Mouse (Mus musculus) neural tube, embryonic 10.5 days (tissue): ENCODE results near the gene Fat4.

Experiments used
- DNase-seq: peaks from one replicate; pipeline ENCODE4 v3.0.0-alpha.2; 2017; ENCODE audit warnings: low spot score; ENCODE audit errors: extremely low spot score

Fat4 gene

GRCm38 (mm10) chr3:38906832-38907231, 20.1 kb downstream of the Fat4 start:
- no peak for DNase-seq

DNA sequence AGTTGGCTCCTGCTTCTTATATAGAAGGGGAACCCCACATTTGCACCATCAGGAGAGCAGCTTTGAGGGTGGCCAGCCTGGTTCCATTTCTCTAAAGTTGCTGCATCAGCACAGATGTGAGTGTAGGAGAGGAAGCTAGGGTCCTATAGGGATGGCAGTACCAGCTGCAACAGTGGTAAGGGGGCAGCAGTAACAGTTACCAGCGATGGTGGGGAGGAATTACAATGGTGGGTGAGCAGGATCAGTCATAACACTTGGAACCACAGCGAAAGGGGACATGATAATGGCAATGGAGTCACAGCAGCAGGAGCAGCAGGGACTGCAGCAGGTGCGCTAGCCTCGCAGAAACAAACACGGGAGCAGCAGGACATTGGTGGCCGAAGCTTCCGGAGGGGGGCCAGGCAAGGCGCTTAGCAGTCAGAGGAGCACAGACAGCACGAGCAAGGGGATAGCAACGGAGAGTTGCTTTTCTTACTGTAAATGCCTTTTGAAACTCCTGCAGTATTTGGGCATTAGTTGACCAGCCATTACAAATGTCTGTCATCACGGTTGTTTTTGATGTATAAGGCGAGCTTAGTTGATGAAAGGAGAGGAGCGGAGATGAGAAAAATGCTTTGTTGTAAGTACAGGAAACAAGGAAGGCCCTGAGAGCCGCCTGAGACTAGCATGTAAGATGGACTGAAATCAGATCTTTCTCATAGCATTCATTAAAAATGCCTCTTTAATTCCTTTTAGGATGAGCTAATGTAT, 21.1 kb downstream of the Fat4 start:
- DNase-seq: no peak

DNA sequence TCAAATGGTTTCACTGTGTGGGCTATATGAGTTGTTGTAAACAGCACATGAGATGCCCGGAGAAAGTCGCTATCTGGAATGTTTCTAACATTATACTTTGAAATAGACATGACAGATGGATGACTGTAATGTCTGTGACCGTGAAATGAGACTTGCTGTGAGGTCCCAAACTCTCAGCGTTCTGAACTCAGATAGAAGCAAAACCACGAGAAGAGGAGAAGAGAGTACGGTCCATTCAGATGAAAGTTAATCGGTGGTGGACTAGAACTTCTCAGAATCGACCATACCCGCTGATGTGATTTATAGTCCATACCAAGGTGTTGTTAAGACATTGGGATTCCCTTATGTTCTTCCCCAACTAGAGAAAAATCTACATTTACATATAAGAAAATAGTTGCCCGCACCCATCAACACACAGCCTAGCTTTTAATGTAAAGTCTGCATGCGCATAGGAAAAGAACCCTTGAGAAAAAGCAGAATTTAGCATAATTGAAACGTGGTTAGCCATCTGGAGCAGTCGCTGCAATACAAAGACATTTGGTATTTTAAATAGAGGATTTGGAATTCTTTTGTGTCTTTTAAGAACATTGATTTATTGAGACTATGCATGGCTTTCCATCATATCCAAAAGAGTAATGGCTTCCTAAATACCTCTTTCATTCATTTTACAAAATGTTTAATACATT, 21.8 kb downstream of the Fat4 start:
- no peak for DNase-seq

DNA sequence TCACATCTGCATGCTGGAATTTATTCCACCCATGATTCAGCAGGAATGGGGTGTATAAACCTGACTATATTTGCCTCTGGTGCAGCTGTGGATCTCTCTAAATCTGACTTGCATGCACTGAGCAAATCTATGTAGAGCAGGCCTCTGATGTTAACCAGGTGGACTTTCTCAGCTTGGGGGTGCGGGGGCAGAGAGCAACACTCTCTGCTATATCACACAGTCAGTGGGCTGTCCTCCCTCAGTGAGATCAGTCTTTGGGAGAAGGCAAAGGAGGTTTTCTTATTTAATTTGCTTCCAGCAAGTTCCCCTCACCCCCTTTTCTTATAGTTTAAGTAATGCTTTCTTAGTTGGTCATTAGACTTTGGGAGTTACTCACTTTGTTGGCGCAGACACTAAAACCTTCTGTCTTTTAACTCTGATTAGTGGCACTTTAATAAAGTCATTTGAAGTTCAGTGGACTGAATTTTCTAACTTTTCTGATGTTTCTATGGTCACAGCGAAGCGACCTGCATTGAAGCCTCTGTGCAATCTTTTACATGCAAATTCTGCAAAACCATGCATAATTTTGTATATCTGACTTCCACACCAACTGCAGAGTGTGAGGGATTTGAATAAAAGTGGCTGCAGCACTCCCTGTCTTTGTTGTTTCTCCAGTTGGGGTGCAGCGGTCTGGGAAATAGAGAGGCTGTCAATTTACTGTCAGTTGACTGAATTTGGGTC, 26.2 kb downstream of the Fat4 start:
- no peak for DNase-seq

DNA sequence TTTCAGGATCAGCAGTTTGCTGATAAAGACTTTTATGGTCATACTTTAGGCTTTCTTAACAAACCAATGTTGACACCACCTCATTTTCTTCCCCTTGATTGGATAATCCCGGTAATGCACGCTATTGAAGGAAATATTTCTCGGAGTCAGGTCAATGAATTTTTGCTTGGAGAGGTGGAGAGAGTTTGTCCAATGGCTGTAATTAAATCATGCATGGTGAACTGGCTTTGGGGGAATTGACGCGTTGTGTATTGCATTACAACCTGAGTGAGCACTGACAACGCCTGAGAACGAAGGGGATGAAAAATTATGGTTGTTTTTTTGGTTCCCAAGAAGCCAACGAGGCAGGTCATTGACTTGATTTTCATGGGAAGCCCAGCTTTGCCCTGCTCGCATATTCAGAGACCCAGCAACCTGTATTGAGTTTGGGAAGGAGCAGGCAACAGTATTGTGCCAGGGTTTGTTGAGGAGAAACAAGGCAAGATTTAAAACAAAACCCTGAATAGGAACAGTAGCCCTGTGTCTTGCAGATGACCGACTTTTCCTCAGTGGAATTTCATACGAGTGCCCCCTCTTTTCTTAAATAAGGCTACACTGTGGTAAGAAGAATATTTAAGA, 26.9 kb downstream of the Fat4 start:
- no peak for DNase-seq

- no peak for DNase-seq
Measured at GRCm38 (mm10) chr3:38918926-38919325, 32.2 kb downstream of the Fat4 start.

DNA sequence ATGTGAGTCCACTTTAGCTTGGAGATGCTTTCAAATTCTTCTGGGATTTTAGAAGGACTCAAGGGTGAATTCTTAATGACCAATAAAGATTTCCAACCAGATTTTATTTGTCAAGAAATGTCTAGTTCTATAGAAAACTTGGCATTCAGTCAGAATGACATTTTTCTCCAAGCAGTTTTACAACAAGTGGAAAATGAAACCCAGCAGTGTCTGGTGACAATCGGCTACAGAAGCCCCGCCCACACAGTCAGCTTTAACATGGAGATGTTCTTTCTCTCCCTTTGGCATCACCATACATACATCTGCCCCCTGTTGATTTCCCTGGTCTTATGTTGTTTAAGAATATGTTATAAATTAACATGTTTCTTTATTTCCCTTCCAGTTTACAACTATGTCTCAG, 34.3 kb downstream of the Fat4 start:
- DNase-seq: no peak

- no peak for DNase-seq
Measured at GRCm38 (mm10) chr3:38923251-38923686, 36.5 kb downstream of the Fat4 start.

DNA sequence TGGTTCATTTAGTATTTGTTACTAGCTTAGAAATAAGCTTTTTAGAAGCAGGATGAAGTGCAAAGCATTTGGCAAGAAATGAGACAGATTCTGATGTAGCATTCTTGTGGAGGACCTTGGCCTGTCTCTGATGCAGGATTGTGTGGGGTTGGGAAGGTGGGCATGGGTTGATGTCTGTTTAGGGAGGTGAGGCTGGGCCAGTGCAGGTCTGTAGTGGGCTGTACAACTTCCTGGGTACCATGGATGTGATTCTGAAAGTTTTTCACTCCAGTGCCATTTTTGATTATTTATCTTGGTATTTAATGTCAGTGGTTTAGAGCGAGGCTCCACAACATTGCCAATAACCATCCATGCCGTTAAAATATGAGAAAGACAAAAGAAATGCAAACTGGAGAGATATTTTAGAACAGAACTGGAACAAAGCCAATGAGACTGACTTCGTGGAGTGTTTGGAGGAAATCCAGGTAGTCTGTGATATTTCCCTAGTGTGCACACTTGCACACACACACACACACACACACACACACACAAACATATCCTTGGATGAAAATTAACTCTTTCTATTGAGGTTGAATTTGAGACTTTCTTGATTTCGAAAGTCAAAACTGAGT, 41.4 kb downstream of the Fat4 start:
- no peak for DNase-seq

GRCm38 (mm10) chr3:38928751-38929150, 42.0 kb downstream of the Fat4 start:
- no peak for DNase-seq

GRCm38 (mm10) chr3:38934780-38935179, 48.0 kb downstream of the Fat4 start:
- no peak for DNase-seq

- no peak for DNase-seq
Measured at GRCm38 (mm10) chr3:38936485-38936884, 49.7 kb downstream of the Fat4 start.

DNA sequence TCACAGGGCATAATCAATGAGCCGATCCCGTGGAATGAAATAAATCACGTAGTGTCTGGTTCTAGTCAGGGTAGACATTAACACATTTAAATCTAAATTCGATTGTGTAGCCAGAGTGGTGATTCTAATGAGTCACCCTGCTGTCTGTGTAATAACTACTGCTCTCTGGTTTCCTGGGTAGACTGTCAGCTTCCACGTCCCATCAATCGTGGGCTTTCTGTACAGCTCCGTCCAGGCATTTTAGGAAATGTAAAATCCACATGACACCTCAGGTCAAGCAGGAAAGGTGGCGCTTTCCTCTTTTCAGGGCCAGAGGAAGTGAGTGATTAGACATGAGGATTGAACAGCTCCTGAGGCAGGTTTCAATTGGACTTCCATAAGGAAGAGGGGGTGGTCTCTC, 50.4 kb downstream of the Fat4 start:
- DNase-seq: no peak

- DNase-seq: no peak
Measured at GRCm38 (mm10) chr3:38938136-38938535, 51.4 kb downstream of the Fat4 start.

DNA sequence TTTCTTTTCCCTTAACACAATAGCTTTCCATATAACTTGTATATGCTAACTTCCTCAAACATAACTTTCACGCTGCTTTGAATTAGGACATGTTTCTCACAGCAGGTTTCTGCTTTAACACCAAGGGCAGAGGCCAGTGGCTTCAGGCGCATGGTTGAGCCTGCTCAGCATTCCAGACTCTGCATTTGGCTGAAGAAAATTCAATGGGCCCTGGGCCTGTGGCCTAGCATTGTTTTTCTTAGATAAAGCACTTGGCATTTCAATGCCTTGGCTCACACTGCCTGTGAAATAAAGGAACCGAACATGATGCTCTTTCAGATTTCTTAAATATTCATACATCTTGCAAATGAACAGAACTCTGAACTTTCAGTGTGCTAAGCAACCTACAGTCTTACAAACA, 52.8 kb downstream of the Fat4 start:
- no peak for DNase-seq

GRCm38 (mm10) chr3:38940327-38940726, 53.6 kb downstream of the Fat4 start:
- no peak for DNase-seq

- DNase-seq: no peak
Measured at GRCm38 (mm10) chr3:38945157-38945556, 58.4 kb downstream of the Fat4 start.

- DNase-seq: no peak
Measured at GRCm38 (mm10) chr3:38947706-38948105, 61.0 kb downstream of the Fat4 start.

DNA sequence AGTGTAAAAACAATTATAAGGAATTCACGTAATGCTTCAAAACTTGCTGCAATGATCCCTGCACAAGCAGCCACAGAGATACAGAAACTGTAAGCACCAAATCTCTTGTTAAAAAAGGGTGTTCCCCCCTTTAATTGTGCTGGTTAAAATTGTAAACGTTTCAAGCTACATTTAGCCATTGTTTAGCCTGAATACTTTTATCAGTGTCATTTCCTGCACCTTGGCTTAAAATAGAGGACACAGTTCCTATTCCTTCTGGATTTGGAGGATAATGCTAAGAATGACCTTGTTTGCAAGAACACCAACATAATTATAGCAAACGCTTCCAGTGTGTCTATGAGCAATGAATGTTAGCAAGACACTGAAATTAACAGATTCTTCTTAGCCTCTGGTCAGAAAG, 65.9 kb downstream of the Fat4 start:
- DNase-seq: no peak

- DNase-seq: no peak
Measured at GRCm38 (mm10) chr3:38954196-38954595, 67.5 kb downstream of the Fat4 start.

DNA sequence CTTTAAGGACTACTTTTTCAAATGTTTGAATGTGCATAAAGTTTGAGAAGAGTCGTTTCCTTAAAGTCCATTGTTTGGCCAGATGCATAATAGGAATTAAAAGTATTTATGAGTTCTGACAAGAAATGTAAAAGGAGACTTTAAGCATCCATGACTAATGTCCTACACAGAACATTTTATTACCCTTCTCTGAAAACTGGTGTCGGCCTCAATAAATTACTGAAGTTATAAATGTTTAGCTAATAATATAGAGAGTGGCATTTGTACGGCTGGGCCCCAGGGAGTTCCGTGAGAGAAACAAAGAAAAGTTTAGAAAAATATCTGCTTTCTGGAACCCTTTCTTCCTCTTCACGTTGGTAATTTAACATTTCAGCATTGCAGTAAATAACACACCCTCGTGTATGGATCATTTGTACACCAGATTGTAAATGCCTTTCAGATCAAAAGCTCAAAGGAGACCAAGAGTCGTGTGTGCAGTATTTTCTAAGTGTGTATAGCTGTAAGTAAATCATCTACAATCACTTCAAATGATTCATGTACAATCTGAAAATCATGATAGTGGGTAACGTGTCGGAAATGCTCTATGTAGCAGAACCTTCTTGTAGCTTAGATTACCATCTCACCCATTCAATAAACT, 69.4 kb downstream of the Fat4 start:
- DNase-seq: no peak
